Mouse (Mus musculus): Measurements from ENCODE around the gene Crmp1. TPM values are rescaled to one million over a fixed set of nuclear protein-coding genes. Genes with fewer than 3 reads are reported as not detected.

The Crmp1 gene
- polyA plus RNA-seq, 1 experiment from 2014 or later: 807 TPM

GRCm38 (mm10) chr5:37310026-37310425 lies 68.3 kb downstream of the Crmp1 start:
- no peak overlapping the region for H3K4me3 ChIP-seq (replicated peaks)
- WGBS: 86% methylated on average over 9 of the region's 9 CpGs

DNA sequence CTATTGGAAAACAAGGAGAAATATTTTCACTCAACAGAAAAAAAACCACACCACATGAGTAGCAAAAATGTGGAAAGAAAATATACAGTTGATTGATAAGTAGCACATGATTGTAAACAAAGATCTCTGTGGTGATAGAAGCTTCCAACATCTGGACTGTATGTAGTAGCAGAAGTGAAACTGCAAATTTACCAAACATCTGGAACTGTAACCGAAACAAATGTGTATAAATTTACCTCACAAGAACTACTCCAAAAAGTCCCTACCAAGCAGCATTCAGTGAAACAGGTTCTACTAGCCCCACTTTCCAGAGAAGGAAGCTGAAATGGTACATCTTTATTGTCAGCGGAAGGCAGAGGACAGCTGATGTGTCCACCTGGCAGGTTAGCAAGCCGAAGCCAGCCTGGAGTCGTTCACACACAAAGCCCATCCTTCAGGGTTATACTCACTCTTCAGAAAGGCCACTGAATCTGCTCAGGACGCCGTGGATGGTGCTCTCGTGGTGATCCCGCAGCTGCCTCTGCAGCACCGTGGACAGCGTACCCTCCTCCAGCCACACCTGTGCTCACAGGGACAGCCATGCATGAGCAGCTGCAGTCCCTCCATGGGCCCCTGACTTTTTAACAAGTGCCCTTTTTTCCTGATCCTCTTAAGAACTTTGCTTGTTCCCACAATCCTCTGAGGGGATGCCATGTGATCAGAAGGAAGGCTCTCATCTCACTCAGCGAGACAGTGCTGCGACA lies 71.4 kb downstream of the Crmp1 start:
- no peak overlapping the region for H3K27ac ChIP-seq (replicated peaks)
- H3K4me2 ChIP-seq: no peak overlapping the region
- no peak overlapping the region for H3K9ac ChIP-seq (replicated peaks)
- no peak overlapping the region for H3K4me3 ChIP-seq (replicated peaks)
- H3K4me1 ChIP-seq: no peaks in the 10 kb centered on the region
- ATAC-seq (ENCODE audit: low FRiP score): no peak
- H3K36me3 ChIP-seq: peaks cover 17% of the 10 kb centered on the region; the same call in 1 of the 2 replicates
- WGBS: 89% methylated on average over 12 of the region's 12 CpGs
- no peaks in the 10 kb centered on the region for H3K27me3 ChIP-seq (replicated peaks)
- peaks cover 9% of the 10 kb centered on the region; the same call in 1 of the 2 replicates for H3K9me3 ChIP-seq (replicated peaks)

More at GRCm38 (mm10) chr5:37310026-37310425, 68.3 kb downstream of the Crmp1 start:
- peaks cover 2% of the 10 kb centered on the region; the same call in 1 of the 2 replicates for H3K36me3 ChIP-seq
- H3K9me3 ChIP-seq (replicated peaks): no peaks in the 10 kb centered on the region
- ATAC-seq (ENCODE audit: low FRiP score): no peak
- H3K27ac ChIP-seq (replicated peaks): no peak overlapping the region
- H3K9ac ChIP-seq (replicated peaks): no peak overlapping the region
- no peak overlapping the region for H3K4me2 ChIP-seq
- no peaks in the 10 kb centered on the region for H3K4me1 ChIP-seq
- H3K27me3 ChIP-seq (replicated peaks): no peaks in the 10 kb centered on the region

DNA sequence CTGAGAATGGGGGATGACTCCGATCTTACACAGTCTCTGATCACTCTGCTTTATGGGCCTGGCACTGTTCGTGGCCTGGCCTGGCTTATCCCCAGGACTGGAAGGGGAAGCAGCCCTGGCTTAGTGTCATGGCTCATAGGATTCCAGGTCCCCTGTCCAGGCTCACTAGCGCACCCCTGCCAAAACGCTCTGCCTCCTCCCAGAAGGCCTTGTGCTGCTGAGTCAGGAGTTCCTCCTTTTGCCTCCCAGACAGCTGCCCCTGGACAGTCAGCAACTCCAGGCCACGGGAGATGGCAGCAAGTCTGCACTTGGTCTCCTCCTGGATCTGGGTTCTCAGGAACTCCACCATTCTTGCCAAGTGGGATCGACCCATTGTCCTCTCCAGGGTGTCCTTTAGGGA lies 77.0 kb downstream of the Crmp1 start:
- Histone ChIP-seq H3K4me2 (no peak overlapping the region), H3K36me3 (peaks cover 17% of the 10 kb centered on the region), H3K4me1 (no peaks in the 10 kb centered on the region), H3K9ac (replicated peaks) (no peak overlapping the region), H3K9me3 (replicated peaks) (peaks cover 9% of the 10 kb centered on the region; the same call in 1 of the 2 replicates), H3K27ac (replicated peaks) (no peak overlapping the region), H3K27me3 (replicated peaks) (no peaks in the 10 kb centered on the region), H3K4me3 (replicated peaks) (no peak overlapping the region)
- WGBS: 83% methylated on average over 6 of the region's 6 CpGs
- ATAC-seq (ENCODE audit: low FRiP score): no peak

DNA sequence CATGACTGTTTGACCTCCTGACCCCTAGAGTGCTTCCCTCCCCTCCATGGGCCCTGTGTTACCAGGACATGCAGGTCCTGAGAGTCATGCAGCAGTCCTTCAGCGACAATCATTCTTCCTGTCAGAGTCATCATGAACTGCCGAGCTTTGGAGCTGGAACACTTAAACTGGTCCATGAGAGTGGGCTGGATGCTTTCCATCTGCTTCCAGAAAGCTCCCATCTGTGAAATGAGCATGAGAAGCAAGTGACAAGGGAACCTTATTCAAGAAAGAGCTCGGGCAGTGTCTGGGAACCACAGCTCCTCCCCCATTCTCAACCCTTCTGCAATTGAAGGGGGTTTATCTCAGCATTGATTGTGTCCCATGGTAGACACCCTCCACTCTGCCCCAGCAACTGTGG lies 78.4 kb downstream of the Crmp1 start:
- Histone ChIP-seq H3K4me2 (no peak overlapping the region), H3K27ac (replicated peaks) (no peak overlapping the region), H3K27me3 (replicated peaks) (no peaks in the 10 kb centered on the region), H3K4me1 (no peaks in the 10 kb centered on the region), H3K4me3 (replicated peaks) (no peak overlapping the region), H3K9me3 (replicated peaks) (peaks cover 8% of the 10 kb centered on the region; the same call in 1 of the 2 replicates), H3K36me3 (peaks cover 14% of the 10 kb centered on the region), H3K9ac (replicated peaks) (no peak overlapping the region)
- 79% methylated on average over 3 of the region's 3 CpGs for WGBS
- no peak for ATAC-seq (ENCODE audit: low FRiP score)

DNA sequence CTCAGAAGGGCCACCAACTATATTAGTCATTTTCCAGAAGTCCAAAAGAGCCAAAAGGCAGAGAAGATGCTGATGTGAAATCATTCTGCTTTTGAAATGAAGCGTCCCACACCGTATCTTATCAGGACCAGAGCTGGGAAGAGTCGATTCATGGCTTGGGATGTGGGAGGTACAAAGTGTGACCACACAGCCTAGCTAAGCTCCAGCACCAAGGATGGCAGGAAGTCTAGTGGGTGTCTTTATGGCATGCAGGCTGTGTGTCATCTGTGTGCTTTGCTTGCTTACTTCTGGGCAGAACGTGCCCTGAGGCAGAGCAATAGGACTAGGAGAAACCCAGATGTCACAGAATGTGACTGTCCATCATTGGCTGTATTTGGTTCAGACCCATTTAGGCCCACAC lies 79.0 kb downstream of the Crmp1 start:
- Histone ChIP-seq H3K27me3 (replicated peaks) (no peaks in the 10 kb centered on the region), H3K4me3 (replicated peaks) (no peak overlapping the region), H3K9ac (replicated peaks) (no peak overlapping the region), H3K4me1 (no peaks in the 10 kb centered on the region), H3K4me2 (no peak overlapping the region), H3K36me3 (peaks cover 8% of the 10 kb centered on the region), H3K27ac (replicated peaks) (no peak overlapping the region), H3K9me3 (replicated peaks) (peaks cover 2% of the 10 kb centered on the region; the same call in 1 of the 2 replicates)
- 90% methylated on average over 4 of the region's 4 CpGs for WGBS
- ATAC-seq (ENCODE audit: low FRiP score): no peak

DNA sequence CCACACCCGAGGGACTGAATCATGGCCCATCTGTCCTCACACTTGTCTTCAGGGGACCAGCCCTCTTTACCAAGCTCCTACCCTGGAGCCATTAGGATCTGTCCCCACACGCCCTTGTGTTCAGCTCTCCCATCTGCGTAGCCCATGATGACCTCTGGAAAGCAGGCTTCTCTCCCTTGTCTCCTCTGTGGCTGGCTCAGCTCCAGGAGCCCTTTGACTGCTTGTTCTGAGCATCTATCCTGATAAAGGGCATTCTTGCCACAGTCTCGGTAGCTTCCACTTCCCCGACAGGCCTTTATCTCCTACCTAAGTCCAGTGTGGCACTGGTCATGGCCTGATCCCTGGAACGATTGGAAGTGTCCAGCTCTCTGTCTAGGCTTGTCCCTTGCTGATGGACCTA lies 84.9 kb downstream of the Crmp1 start:
- Histone ChIP-seq H3K4me1 (no peaks in the 10 kb centered on the region), H3K27me3 (replicated peaks) (no peaks in the 10 kb centered on the region), H3K27ac (replicated peaks) (no peak overlapping the region), H3K36me3 (no peaks in the 10 kb centered on the region), H3K9ac (replicated peaks) (no peak overlapping the region), H3K9me3 (replicated peaks) (no peaks in the 10 kb centered on the region), H3K4me3 (replicated peaks) (no peak overlapping the region), H3K4me2 (no peak overlapping the region)
- ATAC-seq (ENCODE audit: low FRiP score): no peak
- WGBS: 88% methylated on average over 6 of the region's 6 CpGs

DNA sequence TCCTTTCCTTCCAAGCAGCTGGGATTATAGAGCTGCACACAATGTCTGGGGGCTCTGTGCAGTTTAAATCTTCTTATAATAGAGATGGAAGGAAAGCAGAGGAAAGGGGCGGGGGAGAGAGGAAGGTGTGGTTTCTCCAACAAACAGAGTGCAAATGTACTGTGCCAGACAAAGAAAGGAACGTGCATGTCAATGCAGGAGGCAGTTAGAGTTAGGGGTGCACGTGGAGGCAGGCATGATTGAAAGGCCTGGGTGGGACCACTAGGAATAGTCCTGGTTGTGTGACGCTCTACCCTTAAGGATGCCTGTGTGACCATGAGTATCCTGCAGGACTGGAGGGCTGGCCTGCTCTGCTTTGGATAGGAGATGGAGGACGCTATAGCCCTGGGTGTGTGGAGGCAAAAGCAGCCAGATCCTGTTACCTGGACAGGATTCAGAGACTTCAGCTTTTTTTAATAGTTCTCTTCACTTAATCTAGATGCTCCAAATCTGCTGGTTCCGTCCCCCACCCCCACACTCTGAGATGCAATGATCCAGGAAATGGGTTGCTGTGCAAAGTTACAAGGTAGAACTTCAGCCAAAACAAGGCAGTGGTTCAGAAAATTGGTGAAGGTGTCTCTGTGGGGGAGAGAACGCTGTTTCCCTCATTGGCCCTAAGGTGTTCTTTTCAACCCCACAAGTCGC lies 88.9 kb downstream of the Crmp1 start:
- no peak overlapping the region for H3K9ac ChIP-seq (replicated peaks)
- H3K36me3 ChIP-seq: no peaks in the 10 kb centered on the region
- H3K4me2 ChIP-seq: no peak overlapping the region
- H3K9me3 ChIP-seq (replicated peaks): no peaks in the 10 kb centered on the region
- H3K4me3 ChIP-seq (replicated peaks): no peak overlapping the region
- H3K27ac ChIP-seq (replicated peaks): no peak overlapping the region
- no peaks in the 10 kb centered on the region for H3K4me1 ChIP-seq
- no peak for ATAC-seq (ENCODE audit: low FRiP score)
- 85% methylated on average over 8 of the region's 8 CpGs for WGBS
- H3K27me3 ChIP-seq (replicated peaks): no peaks in the 10 kb centered on the region

- H3K4me1 ChIP-seq: peaks cover 4% of the 10 kb centered on the region
- ATAC-seq (ENCODE audit: low FRiP score): no peak
- H3K4me3 ChIP-seq (replicated peaks): no peak overlapping the region
- H3K4me2 ChIP-seq: no peak overlapping the region
- no peak overlapping the region for H3K9ac ChIP-seq (replicated peaks)
- 97% methylated on average over 2 of the region's 2 CpGs for WGBS
- no peak overlapping the region for H3K27ac ChIP-seq (replicated peaks)
- H3K27me3 ChIP-seq (replicated peaks): no peaks in the 10 kb centered on the region
- no peaks in the 10 kb centered on the region for H3K9me3 ChIP-seq (replicated peaks)
- no peaks in the 10 kb centered on the region for H3K36me3 ChIP-seq
These were observed 89.4 kb downstream of the Crmp1 start for GRCm38 (mm10) chr5:37331133-37331505.

DNA sequence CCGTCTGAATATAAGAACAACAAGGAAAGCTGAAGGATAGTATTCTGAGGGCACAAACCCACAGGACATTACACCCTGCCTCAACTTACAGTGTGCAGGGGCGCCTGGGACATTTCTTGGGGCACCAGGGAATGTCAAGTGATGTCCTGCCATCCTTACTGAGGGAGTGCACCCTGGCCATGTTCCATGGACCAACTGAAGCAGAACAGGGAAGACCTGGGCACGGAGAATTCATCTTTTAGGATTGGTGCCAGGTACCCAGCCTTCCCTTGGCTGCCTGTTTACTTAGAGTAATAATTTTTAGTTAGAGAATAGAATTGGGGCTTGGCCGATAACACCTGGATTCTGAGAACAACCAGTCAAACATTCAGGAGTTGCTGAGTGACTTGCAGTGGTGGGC lies 90.3 kb downstream of the Crmp1 start:
- Histone ChIP-seq H3K9me3 (replicated peaks) (no peaks in the 10 kb centered on the region), H3K9ac (replicated peaks) (no peak overlapping the region), H3K36me3 (no peaks in the 10 kb centered on the region), H3K4me3 (replicated peaks) (no peak overlapping the region), H3K4me2 (no peak overlapping the region), H3K27me3 (replicated peaks) (0 out of 2 replicates have a peak, but pooled peaks cover 3% of the 10 kb centered on the region), H3K4me1 (peaks cover 13% of the 10 kb centered on the region), H3K27ac (replicated peaks) (no peak overlapping the region)
- no peak for ATAC-seq (ENCODE audit: low FRiP score)
- 75% methylated on average over 4 of the region's 4 CpGs for WGBS

DNA sequence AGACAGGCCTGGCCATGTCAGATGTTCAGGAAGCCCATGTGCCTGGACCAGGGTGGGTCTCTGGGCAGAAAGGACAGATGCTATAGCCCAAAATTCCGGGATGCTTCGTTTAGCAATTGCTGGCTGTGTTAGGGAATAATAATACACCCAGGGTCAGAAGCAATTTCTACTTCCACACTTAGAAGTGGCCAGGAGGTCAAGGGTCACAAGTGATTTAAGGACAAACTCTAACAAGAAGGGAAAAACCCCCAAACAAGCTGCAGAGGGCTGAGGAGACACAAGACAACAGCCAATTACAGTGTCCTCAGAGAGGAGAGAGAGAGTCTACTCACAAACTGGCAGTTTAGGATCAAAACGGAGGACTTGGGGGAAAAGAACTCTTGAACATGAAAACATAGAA lies 93.3 kb downstream of the Crmp1 start:
- Histone ChIP-seq H3K4me3 (replicated peaks) (no peak overlapping the region), H3K4me1 (peaks cover 35% of the 10 kb centered on the region), H3K27ac (replicated peaks) (no peak overlapping the region), H3K36me3 (no peaks in the 10 kb centered on the region), H3K9me3 (replicated peaks) (no peaks in the 10 kb centered on the region), H3K27me3 (replicated peaks) (peaks cover 12% of the 10 kb centered on the region; the same call in 1 of the 2 replicates), H3K4me2 (no peak overlapping the region), H3K9ac (replicated peaks) (no peak overlapping the region)
- no peak for ATAC-seq (ENCODE audit: low FRiP score)
- 59% methylated on average over 3 of the region's 3 CpGs for WGBS

DNA sequence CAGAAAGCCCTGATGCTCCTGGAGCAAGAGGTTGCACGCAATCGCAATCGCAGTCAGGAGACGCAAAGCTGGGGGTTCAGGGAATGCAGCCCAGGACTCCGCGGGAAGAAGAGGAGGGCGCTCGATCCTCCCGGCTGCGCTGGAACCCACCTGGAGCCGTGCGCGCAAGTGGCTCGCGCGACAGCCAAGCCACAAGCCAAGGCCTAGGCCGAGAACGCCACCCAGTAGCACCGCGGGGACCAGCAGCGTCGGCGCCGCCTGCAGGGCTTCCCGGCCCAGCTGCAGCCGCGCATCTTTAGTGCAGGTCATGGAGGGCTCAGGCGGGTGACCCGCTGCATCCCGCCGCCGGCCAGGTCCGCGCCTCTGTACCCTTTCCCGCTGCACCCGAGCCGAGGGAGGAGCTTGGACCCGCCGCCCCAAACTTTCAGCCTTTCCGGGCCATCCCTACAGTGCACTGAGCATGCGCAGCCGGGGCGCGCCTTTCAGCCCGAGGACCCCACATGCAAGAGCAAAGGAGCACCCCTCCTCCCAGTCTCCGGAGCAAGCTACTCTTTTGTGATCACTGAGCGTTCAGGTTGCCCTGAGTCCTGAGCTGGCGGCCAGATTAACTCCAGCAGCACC lies 94.9 kb downstream of the Crmp1 start, which contains the start of gene Evc:
Gene Evc, minus strand, starts transcription at position 410 of the 621 bp plus-strand sequence.
- peak; percentile 56; the same call in 1 of the 2 replicates for ATAC-seq (ENCODE audit: low FRiP score)
- Histone ChIP-seq H3K36me3 (no peaks in the 10 kb centered on the region), H3K27ac (replicated peaks) (no peak within 1 kb of the TSS), H3K4me1 (peaks cover 35% of the 10 kb centered on the region), H3K4me3 (replicated peaks) (peak within 1 kb of the TSS; percentile 71), H3K27me3 (replicated peaks) (peaks cover 12% of the 10 kb centered on the region; the same call in 1 of the 2 replicates), H3K9me3 (replicated peaks) (no peaks in the 10 kb centered on the region), H3K9ac (replicated peaks) (peak within 1 kb of the TSS; percentile 58), H3K4me2 (peak within 1 kb of the TSS; percentile 100)
- under 1% methylated on average over 48 of the region's 48 CpGs for WGBS

Data from neural tube, embryonic 15.5 days (tissue).